Comparison of ENCODE assay signal across 8 mouse cellular contexts in the genomic region with DNA sequence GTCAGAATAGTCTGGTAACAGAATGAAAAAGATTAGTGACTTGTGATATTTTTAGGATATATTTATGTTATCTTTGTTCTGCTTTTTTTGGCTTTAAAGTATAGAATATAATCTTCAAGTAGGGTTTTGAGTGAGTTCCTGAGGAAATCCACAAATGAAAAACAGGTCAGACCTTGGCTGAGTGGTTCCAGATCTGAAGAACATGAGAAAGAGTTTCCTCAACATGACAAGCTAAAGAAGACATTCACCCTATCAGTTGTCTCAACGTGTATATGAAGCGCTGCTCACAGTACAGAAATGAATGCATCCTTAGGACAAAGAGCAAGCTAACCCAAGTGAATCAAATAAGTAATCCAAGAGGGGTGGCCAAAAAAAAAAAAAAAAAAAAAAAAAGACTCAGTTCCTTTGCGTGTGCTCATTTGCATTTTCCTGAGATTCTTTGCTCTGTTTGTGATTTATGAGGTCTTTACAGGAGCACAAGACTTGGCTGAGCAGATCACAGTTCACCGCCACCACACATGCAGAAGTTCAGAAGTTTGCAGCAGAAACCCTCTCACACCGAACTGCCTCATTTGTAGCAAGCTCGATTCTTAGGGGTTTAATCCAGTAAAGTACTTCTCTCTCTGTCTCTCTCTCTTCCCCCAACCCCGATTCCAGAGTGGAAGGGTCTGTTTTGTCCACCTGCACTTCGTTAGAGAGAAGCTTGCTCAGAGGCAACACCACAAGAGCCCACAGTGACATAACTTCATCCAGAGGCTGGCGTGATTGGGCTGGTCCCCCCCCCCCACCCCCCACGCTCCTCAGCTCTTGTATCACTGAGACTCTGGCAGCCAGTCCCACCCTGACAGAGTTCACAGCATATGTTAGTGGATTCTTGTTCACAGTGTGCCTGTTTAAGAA. TPM values are rescaled to one million over a fixed set of nuclear protein-coding genes. Genes with fewer than 3 reads are reported as not detected.
DNase-seq lines count a peak whose midpoint lies in the region; ATAC-seq lines count a peak whose summit lies in the region.

A gene (plus strand): TSS at position 172 of the 900 bp plus-strand sequence.

- H3K27ac ChIP-seq in kidney, embryonic 16.5 days (ENCODE audit: low read length): peak within 1 kb of the TSS; percentile 56; the same call in 1 of the 2 replicates
- H3K27ac ChIP-seq in embryonic facial prominence, embryonic 15.5 days (replicated peaks): peak within 1 kb of the TSS; percentile 93
- peak within 1 kb of the TSS; percentile 70 for H3K27ac ChIP-seq in heart, embryonic 16.5 days (ENCODE audit: low read length)
- H3K27ac ChIP-seq in liver, embryonic 13.5 days: no peak within 1 kb of the TSS

- no peaks in the 10 kb centered on the region for H3K9me3 ChIP-seq in kidney, embryonic 16.5 days (ENCODE audit: low read length)
- H3K9me3 ChIP-seq in embryonic facial prominence, embryonic 15.5 days (replicated peaks): no peaks in the 10 kb centered on the region
- H3K9me3 ChIP-seq in heart, embryonic 16.5 days (replicated peaks; ENCODE audit: control insufficient read depth, low read length): no peaks in the 10 kb centered on the region
- H3K9me3 ChIP-seq in liver, embryonic 13.5 days (replicated peaks): no peaks in the 10 kb centered on the region

- peaks cover 9% of the 10 kb centered on the region for H3K4me1 ChIP-seq in kidney, embryonic 16.5 days (ENCODE audit: insufficient read depth, low read length)
- no peaks in the 10 kb centered on the region for H3K4me1 ChIP-seq in embryonic facial prominence, embryonic 15.5 days
- no peaks in the 10 kb centered on the region for H3K4me1 ChIP-seq in heart, embryonic 16.5 days (ENCODE audit: control insufficient read depth, insufficient read depth, low read length)
- H3K4me1 ChIP-seq in liver, embryonic 13.5 days (replicated peaks): no peaks in the 10 kb centered on the region

- no peaks in the 10 kb centered on the region for H3K27me3 ChIP-seq in kidney, embryonic 16.5 days (ENCODE audit: insufficient read depth, low read length)
- H3K27me3 ChIP-seq in embryonic facial prominence, embryonic 15.5 days: no peaks in the 10 kb centered on the region
- H3K27me3 ChIP-seq in heart, embryonic 16.5 days (ENCODE audit: control insufficient read depth, insufficient read depth, low read length): no peaks in the 10 kb centered on the region
- H3K27me3 ChIP-seq in liver, embryonic 13.5 days: no peaks in the 10 kb centered on the region

- H3K4me2 ChIP-seq in kidney, embryonic 16.5 days (replicated peaks; ENCODE audit: low read depth, low read length): peak within 1 kb of the TSS; percentile 40
- H3K4me2 ChIP-seq in embryonic facial prominence, embryonic 15.5 days (replicated peaks): peak within 1 kb of the TSS; percentile 44
- 0 out of 2 replicates have a peak within 1 kb of the TSS, but pooled peaks have one; percentile 8 for H3K4me2 ChIP-seq in heart, embryonic 16.5 days (ENCODE audit: low read depth, low read length)
- no peak within 1 kb of the TSS for H3K4me2 ChIP-seq in liver, embryonic 13.5 days

- no peak for DNase-seq in kidney, adult 18-20 months
- DNase-seq in liver, embryonic 13.5 days: no peak
- no peak for DNase-seq in left cerebral cortex, adult 18-20 months (ENCODE audit: low spot score in 2 of 2)
- DNase-seq in ovary, postnatal 36 days (ENCODE audit: low spot score): no peak
- no peak for DNase-seq in natural killer cell, adult 2 months (ENCODE audit: low spot score in 2 of 2)

- no peaks in the 10 kb centered on the region for H3K36me3 ChIP-seq in kidney, embryonic 16.5 days (ENCODE audit: insufficient read depth, low read length)
- peaks cover 15% of the 10 kb centered on the region for H3K36me3 ChIP-seq in embryonic facial prominence, embryonic 15.5 days
- H3K36me3 ChIP-seq in heart, embryonic 16.5 days (ENCODE audit: control insufficient read depth, insufficient read depth): no peaks in the 10 kb centered on the region
- H3K36me3 ChIP-seq in liver, embryonic 13.5 days: no peaks in the 10 kb centered on the region

- 29% methylated on average over 10 of the region's 10 CpGs for WGBS in kidney, embryonic 16.5 days
- 20% methylated on average over 10 of the region's 10 CpGs for WGBS in embryonic facial prominence, embryonic 15.5 days
- 35% methylated on average over 10 of the region's 10 CpGs for WGBS in heart, embryonic 16.5 days
- WGBS in liver, embryonic 13.5 days (ENCODE audit: insufficient replicate concordance): 61% methylated on average over 10 of the region's 10 CpGs

- peak within 1 kb of the TSS; percentile 6 for H3K4me3 ChIP-seq in kidney, embryonic 16.5 days (ENCODE audit: low read length)
- H3K4me3 ChIP-seq in embryonic facial prominence, embryonic 15.5 days (replicated peaks): peak within 1 kb of the TSS; percentile 35
- H3K4me3 ChIP-seq in heart, embryonic 16.5 days (ENCODE audit: low read length): no peak within 1 kb of the TSS
- H3K4me3 ChIP-seq in liver, embryonic 13.5 days (replicated peaks): no peak within 1 kb of the TSS

- ATAC-seq in kidney, embryonic 16.5 days (ENCODE audit: low FRiP score, low TSS enrichment): peak; percentile 67
- peak; percentile 87 for ATAC-seq in embryonic facial prominence, embryonic 15.5 days (ENCODE audit: insufficient number of reproducible peaks, low FRiP score, low TSS enrichment, low read depth)
- peak; percentile 55 for ATAC-seq in heart, embryonic 16.5 days (replicated peaks; ENCODE audit: extremely low read depth, insufficient read depth, low FRiP score)
- ATAC-seq in liver, embryonic 13.5 days (ENCODE audit: low read depth): no peak

- H3K9ac ChIP-seq in kidney, embryonic 16.5 days (replicated peaks; ENCODE audit: low read length): peak within 1 kb of the TSS; percentile 39; the same call in 1 of the 2 replicates
- H3K9ac ChIP-seq in embryonic facial prominence, embryonic 15.5 days: no peak within 1 kb of the TSS
- 0 out of 2 replicates have a peak within 1 kb of the TSS, but pooled peaks have one; percentile 8 for H3K9ac ChIP-seq in heart, embryonic 16.5 days (ENCODE audit: low read length)
- no peak within 1 kb of the TSS for H3K9ac ChIP-seq in liver, embryonic 13.5 days

RNA-seq across cellular contexts. Expression of the gene that starts here (rescaled TPM):
- 68.5 and 76.3 TPM in 2 replicates for polyA plus RNA-seq in kidney, embryonic 16.5 days (2015; fragmentation: Nextera tagmentation; extraction: Ambion mirVana)
- 532 and 550 TPM in 2 replicates for polyA plus RNA-seq in embryonic facial prominence, embryonic 15.5 days (2015; fragmentation: Nextera tagmentation; extraction: Ambion mirVana)
- polyA plus RNA-seq in heart, embryonic 16.5 days (2015; fragmentation: Nextera tagmentation; extraction: Ambion mirVana): 91.3 and 93.1 TPM in 2 replicates
- 41.7 and 45.6 TPM in 2 replicates for polyA plus RNA-seq in liver, embryonic 13.5 days (2015; fragmentation: Nextera tagmentation; extraction: Ambion mirVana)
- total RNA-seq in left cerebral cortex, adult 18-20 months (2021): 1 to 10 TPM; 2.0 to 2.1 TPM

Comparison
In these comparisons a context has a peak if more than half of its experiments do, and no peak if none do; other contexts are left out.
1. H3K4me3 ChIP-seq: peak in kidney, embryonic 16.5 days (single experiment) and embryonic facial prominence, embryonic 15.5 days (single experiment); none in heart, embryonic 16.5 days (single experiment) and liver, embryonic 13.5 days (single experiment).
2. H3K9ac ChIP-seq: peak in kidney, embryonic 16.5 days (single experiment) and heart, embryonic 16.5 days (single experiment); none in embryonic facial prominence, embryonic 15.5 days (single experiment) and liver, embryonic 13.5 days (single experiment).